Mouse (Mus musculus) heart, postnatal 25 days (tissue): ENCODE data around the gene Gm2115. TPM values are rescaled to one million over a fixed set of nuclear protein-coding genes. Genes with fewer than 3 reads are reported as not detected.

ENCODE experiments used
- DNase-seq: peaks from one replicate; pipeline ENCODE4 v3.0.0; 2022; ENCODE audit warnings: low spot score
- intact Hi-C: fragments of 180-260 bp; cut with DNase I; formaldehyde crosslinking; loops from one replicate; pipeline ENCODE4 v1.15.1; 2025
- total RNA-seq, 2 experiments: library from RNA; stranded (reverse); gene quantifications; 2 replicates each; pipeline ENCODE4 v1.2.3; 2021

Gene Gm2115
- total RNA-seq, result under 1 TPM; 0.36 to 0.42 TPM

- intact Hi-C loops, result no loop called here
- DNase-seq, result no peak
These were observed at the start of gene Gm2115 for GRCm38 (mm10) chr7:84528796-84529533. TSS of gene Gm2115 (plus strand) at chr7:84528954.

- intact Hi-C loops, result no loop called here
- no peak for DNase-seq
These were observed 45.0 kb upstream of the Gm2115 start for GRCm38 (mm10) chr7:84483447-84484407.

GRCm38 (mm10) chr7:84486485-84486884 lies 42.3 kb upstream of the Gm2115 start:
- intact Hi-C loops, result no loop called here
- DNase-seq, result no peak

GRCm38 (mm10) chr7:84503163-84503562 lies 25.6 kb upstream of the Gm2115 start:
- intact Hi-C loops, result loop anchor here (10.0 kb wide), 1 partner anchor 1102 kb away; no protein-coding TSS in a partner anchor
- DNase-seq, result no peak

GRCm38 (mm10) chr7:84518533-84519198 lies 10.1 kb upstream of the Gm2115 start:
- intact Hi-C loops, result no loop called here
- no peak for DNase-seq

- intact Hi-C loops, result no loop called here
- no peak for DNase-seq
These were observed 7.4 kb upstream of the Gm2115 start for GRCm38 (mm10) chr7:84521329-84521728.

- no peak for DNase-seq
- intact Hi-C loops, result no loop called here
These were observed 6.3 kb upstream of the Gm2115 start for GRCm38 (mm10) chr7:84522426-84522825.

GRCm38 (mm10) chr7:84526171-84526570 lies 2.6 kb upstream of the Gm2115 start:
- intact Hi-C loops, result no loop called here
- no peak for DNase-seq

- no peak for DNase-seq
- intact Hi-C loops, result no loop called here
These were observed 4.0 kb downstream of the Gm2115 start for GRCm38 (mm10) chr7:84532795-84533194.

- intact Hi-C loops, result no loop called here
- no peak for DNase-seq
These were observed 5.9 kb downstream of the Gm2115 start for GRCm38 (mm10) chr7:84534632-84535031.

- no peak for DNase-seq
- intact Hi-C loops, result no loop called here
These were observed 16.2 kb downstream of the Gm2115 start for GRCm38 (mm10) chr7:84544946-84545345.

GRCm38 (mm10) chr7:84546667-84547066 lies 17.9 kb downstream of the Gm2115 start:
- no peak for DNase-seq
- intact Hi-C loops, result no loop called here

- intact Hi-C loops, result no loop called here
- no peak for DNase-seq
These were observed 22.7 kb downstream of the Gm2115 start for GRCm38 (mm10) chr7:84551472-84551871.

- intact Hi-C loops, result no loop called here
- no peak for DNase-seq
These were observed 26.5 kb downstream of the Gm2115 start for GRCm38 (mm10) chr7:84555294-84555693.

- no peak for DNase-seq
- intact Hi-C loops, result no loop called here
These were observed 28.6 kb downstream of the Gm2115 start for GRCm38 (mm10) chr7:84557332-84557731.

GRCm38 (mm10) chr7:84560500-84560899 lies 31.7 kb downstream of the Gm2115 start:
- no peak for DNase-seq
- intact Hi-C loops, result no loop called here

- no peak for DNase-seq
- intact Hi-C loops, result no loop called here
These were observed 35.5 kb downstream of the Gm2115 start for GRCm38 (mm10) chr7:84564236-84564635.

GRCm38 (mm10) chr7:84566200-84566599 lies 37.4 kb downstream of the Gm2115 start:
- DNase-seq, result no peak
- intact Hi-C loops, result no loop called here

GRCm38 (mm10) chr7:84577034-84577433 lies 48.3 kb downstream of the Gm2115 start:
- no peak for DNase-seq
- intact Hi-C loops, result no loop called here

GRCm38 (mm10) chr7:84578841-84579240 lies 50.1 kb downstream of the Gm2115 start:
- DNase-seq, result no peak
- intact Hi-C loops, result no loop called here
